Mouse (Mus musculus): ENCODE results near the gene Dcaf10.

Dcaf10 gene

GRCm38 (mm10) chr4:45419051-45419450 lies 77.2 kb downstream of the Dcaf10 start:
- DNase-seq (ENCODE audit: low read depth, low spot score), result peak; percentile 82

GRCm38 (mm10) chr4:45420733-45421132 lies 78.8 kb downstream of the Dcaf10 start:
- no peak for DNase-seq (ENCODE audit: low read depth, low spot score)

- peak; percentile 65 for DNase-seq (ENCODE audit: low read depth, low spot score)
These were observed 79.8 kb downstream of the Dcaf10 start for GRCm38 (mm10) chr4:45421519-45422260.

- DNase-seq (ENCODE audit: low read depth, low spot score), result no peak
These were observed 80.7 kb downstream of the Dcaf10 start for GRCm38 (mm10) chr4:45422640-45423039.

DNA sequence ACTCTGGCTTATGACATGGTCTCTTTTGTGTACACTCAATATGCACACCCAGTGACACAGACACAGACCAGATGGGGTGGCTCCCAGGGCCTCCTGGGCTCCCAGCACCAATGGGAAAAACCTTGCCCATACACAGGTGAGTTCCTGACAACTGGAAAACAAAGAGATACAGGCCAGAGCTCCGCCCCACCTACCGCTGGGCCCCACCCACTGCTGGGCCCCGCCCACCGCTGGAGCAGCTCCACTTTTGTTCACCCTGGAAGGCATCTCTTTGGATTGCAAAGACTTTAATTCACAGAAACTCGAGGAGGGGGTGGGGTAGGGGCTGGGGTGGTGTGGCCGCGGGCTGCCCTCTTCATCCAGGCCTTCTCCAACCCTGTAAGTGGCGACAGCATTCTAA lies 81.5 kb downstream of the Dcaf10 start:
- DNase-seq (ENCODE audit: low read depth, low spot score), result peak; percentile 89

DNA sequence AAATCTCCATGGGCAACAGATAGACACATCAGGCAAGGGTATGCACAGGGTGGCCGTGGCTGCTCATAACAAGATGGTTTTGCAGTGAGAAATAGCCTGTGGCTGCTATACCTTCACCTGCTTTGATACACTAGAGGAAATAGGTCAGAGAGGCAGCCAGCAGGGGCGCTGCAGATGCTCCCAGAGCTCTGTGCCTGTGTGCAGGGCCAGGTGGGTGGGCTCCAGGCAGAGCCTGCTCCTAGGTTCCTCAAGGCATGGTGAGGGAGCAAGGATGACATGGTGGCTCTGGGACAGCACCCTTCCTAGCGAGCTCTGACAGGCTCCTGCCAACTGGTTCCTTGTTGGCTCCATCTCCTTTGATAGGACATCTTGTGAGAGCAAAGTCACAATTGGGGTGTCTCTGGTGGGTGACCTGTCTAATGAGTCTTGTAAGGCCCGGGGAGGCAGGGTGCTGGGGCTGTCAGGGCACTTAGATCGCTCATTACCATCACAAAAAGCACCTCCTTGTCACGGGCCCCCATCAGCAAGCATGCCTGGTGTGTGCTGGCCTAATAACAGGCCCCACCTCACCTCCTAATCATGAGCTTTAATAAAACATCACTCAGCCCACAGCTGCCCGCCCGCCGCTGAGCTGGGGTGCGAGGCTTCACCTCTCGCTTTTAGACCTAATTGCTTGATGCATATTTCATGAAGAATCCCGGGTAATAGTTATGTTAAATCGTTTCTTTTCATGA lies 85.0 kb downstream of the Dcaf10 start:
- peak; percentile 87 for DNase-seq (ENCODE audit: low read depth, low spot score)

All from ZHBTc4 (cell line).